Mouse (Mus musculus): Measurements from ENCODE around the gene Rnft2. TPM values are rescaled to one million over a fixed set of nuclear protein-coding genes. Genes with fewer than 3 reads are reported as not detected.

Rnft2 gene
- polyA plus RNA-seq, 1 experiment: 2.1 TPM

GRCm38 (mm10) chr5:118192221-118192620 is 52.7 kb downstream of the Rnft2 start:
- H3K79me2 ChIP-seq (ENCODE audit: control insufficient read depth, insufficient read depth): no peaks in the 10 kb centered on the region
- no peak overlapping the region for H3ac ChIP-seq (ENCODE audit: control insufficient read depth, insufficient read length)
- H3K36me3 ChIP-seq (ENCODE audit: control insufficient read depth, insufficient read depth): no peaks in the 10 kb centered on the region
- no peak overlapping the region for H3K4me3 ChIP-seq
- H3K4me2 ChIP-seq (ENCODE audit: low read depth): no peak overlapping the region
- TF ChIP-seq SRF (IDR thresholded peaks at IDR 0.05; ENCODE audit: control insufficient read depth, insufficient read length, low read depth) (no peak), POLR2A (IDR thresholded peaks at IDR 0.05; ENCODE audit: insufficient read length, low read depth) (no peak), TCF3 (IDR thresholded peaks at IDR 0.05; ENCODE audit: insufficient read length, low read depth) (no peak), MAX (IDR thresholded peaks at IDR 0.05; ENCODE audit: low read depth) (no peak), E2F4 (IDR thresholded peaks at IDR 0.05; ENCODE audit: insufficient read depth) (no peak), USF1 (IDR thresholded peaks at IDR 0.05; ENCODE audit: low read depth) (no peak), CEBPB (IDR thresholded peaks at IDR 0.05; ENCODE audit: insufficient read depth, poor library complexity, severe bottlenecking) (no peak), MYOG (IDR thresholded peaks at IDR 0.05; ENCODE audit: control insufficient read depth in 1 of 3, insufficient read depth in 1 of 3, insufficient read length in 2 of 3, low read depth in 2 of 3) (no peak), MYOD1 (IDR thresholded peaks at IDR 0.05; ENCODE audit: control insufficient read depth in 1 of 3, insufficient read length in 2 of 3, low read depth in 2 of 3) (no peak), TCF12 (IDR thresholded peaks at IDR 0.05; ENCODE audit: insufficient read depth, poor library complexity, severe bottlenecking) (no peak), POLR2AphosphoS2 (IDR thresholded peaks at IDR 0.05; ENCODE audit: insufficient read length, low read depth) (no peak), REST (IDR thresholded peaks at IDR 0.05; ENCODE audit: insufficient read depth, insufficient read length) (no peak)
- peaks cover 78% of the 10 kb centered on the region for H3K27me3 ChIP-seq (ENCODE audit: control insufficient read depth, insufficient read depth, insufficient read length)

GRCm38 (mm10) chr5:118190491-118190890 is 54.4 kb downstream of the Rnft2 start:
- Histone ChIP-seq H3K36me3 (ENCODE audit: control insufficient read depth, insufficient read depth) (no peaks in the 10 kb centered on the region), H3K27me3 (ENCODE audit: control insufficient read depth, insufficient read depth, insufficient read length) (peaks cover 86% of the 10 kb centered on the region), H3ac (ENCODE audit: control insufficient read depth, insufficient read length) (no peak overlapping the region), H3K79me2 (ENCODE audit: control insufficient read depth, insufficient read depth) (no peaks in the 10 kb centered on the region), H3K4me3 (no peak overlapping the region), H3K4me2 (ENCODE audit: low read depth) (no peak overlapping the region)
- TF ChIP-seq MAX (IDR thresholded peaks at IDR 0.05; ENCODE audit: low read depth): no peak
- no peak for TF ChIP-seq POLR2A (IDR thresholded peaks at IDR 0.05; ENCODE audit: insufficient read length, low read depth)
- TF ChIP-seq MYOD1 (IDR thresholded peaks at IDR 0.05; ENCODE audit: control insufficient read depth in 1 of 3, insufficient read length in 2 of 3, low read depth in 2 of 3): no peak
- TF ChIP-seq SRF (IDR thresholded peaks at IDR 0.05; ENCODE audit: control insufficient read depth, insufficient read length, low read depth): no peak
- TF ChIP-seq CEBPB (IDR thresholded peaks at IDR 0.05; ENCODE audit: insufficient read depth, poor library complexity, severe bottlenecking): no peak
- no peak for TF ChIP-seq USF1 (IDR thresholded peaks at IDR 0.05; ENCODE audit: low read depth)
- TF ChIP-seq REST (IDR thresholded peaks at IDR 0.05; ENCODE audit: insufficient read depth, insufficient read length): no peak
- no peak for TF ChIP-seq TCF3 (IDR thresholded peaks at IDR 0.05; ENCODE audit: insufficient read length, low read depth)
- TF ChIP-seq POLR2AphosphoS2 (IDR thresholded peaks at IDR 0.05; ENCODE audit: insufficient read length, low read depth): no peak
- TF ChIP-seq TCF12 (IDR thresholded peaks at IDR 0.05; ENCODE audit: insufficient read depth, poor library complexity, severe bottlenecking): no peak
- no peak for TF ChIP-seq MYOG (IDR thresholded peaks at IDR 0.05; ENCODE audit: control insufficient read depth in 1 of 3, insufficient read depth in 1 of 3, insufficient read length in 2 of 3, low read depth in 2 of 3)
- no peak for TF ChIP-seq E2F4 (IDR thresholded peaks at IDR 0.05; ENCODE audit: insufficient read depth)

GRCm38 (mm10) chr5:118188356-118188755 is 56.6 kb downstream of the Rnft2 start:
- H3K4me2 ChIP-seq (ENCODE audit: low read depth): no peak overlapping the region
- no peaks in the 10 kb centered on the region for H3K79me2 ChIP-seq (ENCODE audit: control insufficient read depth, insufficient read depth)
- TF ChIP-seq POLR2AphosphoS2 (IDR thresholded peaks at IDR 0.05; ENCODE audit: insufficient read length, low read depth) (no peak), MYOD1 (IDR thresholded peaks at IDR 0.05; ENCODE audit: control insufficient read depth in 1 of 3, insufficient read length in 2 of 3, low read depth in 2 of 3) (no peak), MAX (IDR thresholded peaks at IDR 0.05; ENCODE audit: low read depth) (no peak), CEBPB (IDR thresholded peaks at IDR 0.05; ENCODE audit: insufficient read depth, poor library complexity, severe bottlenecking) (no peak), TCF12 (IDR thresholded peaks at IDR 0.05; ENCODE audit: insufficient read depth, poor library complexity, severe bottlenecking) (no peak)
- H3ac ChIP-seq (ENCODE audit: control insufficient read depth, insufficient read length): no peak overlapping the region
- peaks cover 86% of the 10 kb centered on the region for H3K27me3 ChIP-seq (ENCODE audit: control insufficient read depth, insufficient read depth, insufficient read length)
- no peaks in the 10 kb centered on the region for H3K36me3 ChIP-seq (ENCODE audit: control insufficient read depth, insufficient read depth)
- no peak overlapping the region for H3K4me3 ChIP-seq

- no peak for TF ChIP-seq REST (IDR thresholded peaks at IDR 0.05; ENCODE audit: insufficient read depth, insufficient read length)
- TF ChIP-seq TCF12 (IDR thresholded peaks at IDR 0.05; ENCODE audit: insufficient read depth, poor library complexity, severe bottlenecking): no peak
- no peak for TF ChIP-seq MAX (IDR thresholded peaks at IDR 0.05; ENCODE audit: low read depth)
- TF ChIP-seq CEBPB (IDR thresholded peaks at IDR 0.05; ENCODE audit: insufficient read depth, poor library complexity, severe bottlenecking): no peak
- no peak for TF ChIP-seq TCF3 (IDR thresholded peaks at IDR 0.05; ENCODE audit: insufficient read length, low read depth)
- no peak for TF ChIP-seq E2F4 (IDR thresholded peaks at IDR 0.05; ENCODE audit: insufficient read depth)
- TF ChIP-seq MYOD1 (IDR thresholded peaks at IDR 0.05; ENCODE audit: control insufficient read depth in 1 of 3, insufficient read length in 2 of 3, low read depth in 2 of 3): no peak
- TF ChIP-seq POLR2AphosphoS2 (IDR thresholded peaks at IDR 0.05; ENCODE audit: insufficient read length, low read depth): no peak
- TF ChIP-seq SRF (IDR thresholded peaks at IDR 0.05; ENCODE audit: control insufficient read depth, insufficient read length, low read depth): no peak
- no peak for TF ChIP-seq USF1 (IDR thresholded peaks at IDR 0.05; ENCODE audit: low read depth)
- Histone ChIP-seq H3K4me2 (ENCODE audit: low read depth) (no peak overlapping the region), H3K79me2 (ENCODE audit: control insufficient read depth, insufficient read depth) (no peaks in the 10 kb centered on the region), H3K36me3 (ENCODE audit: control insufficient read depth, insufficient read depth) (no peaks in the 10 kb centered on the region), H3K4me3 (no peak overlapping the region), H3ac (ENCODE audit: control insufficient read depth, insufficient read length) (no peak overlapping the region), H3K27me3 (ENCODE audit: control insufficient read depth, insufficient read depth, insufficient read length) (peaks cover 74% of the 10 kb centered on the region)
Measured at GRCm38 (mm10) chr5:118186903-118187633, 57.8 kb downstream of the Rnft2 start.
